Mouse (Mus musculus) c-Kit-positive CD71-negative TER-119-negative erythroid progenitor cells, embryonic 14.5 days (primary cell): ENCODE results near the gene Six1.

ENCODE experiments used
- DNase-seq: peaks from one replicate; pipeline ENCODE4 v3.0.0-alpha.2; 2013; ENCODE audit warnings: low read depth

The Six1 gene

DNA sequence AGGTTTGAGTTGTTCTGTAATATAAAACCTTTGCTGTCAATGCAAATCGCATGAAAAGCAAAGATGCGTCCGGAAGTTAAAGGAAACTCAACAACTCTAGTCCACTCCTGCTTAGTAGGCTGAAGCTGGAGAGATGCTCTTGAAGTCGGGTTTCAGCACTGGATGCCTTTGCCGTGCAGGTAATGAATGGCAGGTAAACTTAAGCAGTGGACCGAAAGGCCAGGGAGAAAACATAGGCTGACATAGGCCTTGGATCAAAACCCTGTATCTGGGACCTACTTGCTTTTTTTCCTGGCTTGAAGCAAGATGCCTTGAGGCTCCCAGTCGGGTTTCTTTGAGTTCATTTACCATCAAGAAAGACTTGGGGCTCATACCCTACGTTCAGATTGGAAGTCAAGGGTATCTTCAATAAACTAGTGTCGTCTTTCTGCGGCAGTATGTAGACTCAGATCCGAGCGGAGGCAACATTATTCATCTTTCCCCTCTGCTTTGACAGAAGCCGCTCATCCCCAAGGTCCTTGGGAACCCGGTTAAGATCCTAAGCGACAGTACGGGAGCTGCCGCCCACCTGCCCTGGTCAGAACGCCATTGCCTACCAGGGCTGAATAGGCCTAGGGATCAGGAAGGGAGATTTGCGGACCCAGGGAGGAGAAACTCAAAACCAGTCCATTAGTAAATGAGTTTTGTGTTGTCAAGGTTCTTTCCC is 4.0 kb downstream of the Six1 start:
- DNase-seq = no peak

DNA sequence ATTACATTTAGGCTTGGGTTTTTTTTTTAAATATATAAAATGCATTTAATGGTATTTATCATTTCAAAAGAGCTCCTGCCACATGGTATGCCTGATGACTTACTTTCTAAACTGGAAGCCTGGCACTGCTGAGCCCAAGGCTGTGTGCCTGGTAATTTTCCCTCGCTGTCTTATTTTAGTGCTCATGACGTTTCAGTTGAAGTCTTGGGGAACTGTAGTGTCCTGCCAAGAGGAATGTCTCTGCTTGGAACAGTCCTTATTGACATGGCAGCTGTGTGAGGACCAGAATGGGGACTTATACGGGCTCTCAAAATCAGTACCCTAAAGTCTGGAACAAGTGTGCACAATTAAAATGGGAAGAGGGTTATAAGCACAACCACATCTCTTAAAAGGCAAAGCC is 5.2 kb downstream of the Six1 start:
- no peak for DNase-seq

DNA sequence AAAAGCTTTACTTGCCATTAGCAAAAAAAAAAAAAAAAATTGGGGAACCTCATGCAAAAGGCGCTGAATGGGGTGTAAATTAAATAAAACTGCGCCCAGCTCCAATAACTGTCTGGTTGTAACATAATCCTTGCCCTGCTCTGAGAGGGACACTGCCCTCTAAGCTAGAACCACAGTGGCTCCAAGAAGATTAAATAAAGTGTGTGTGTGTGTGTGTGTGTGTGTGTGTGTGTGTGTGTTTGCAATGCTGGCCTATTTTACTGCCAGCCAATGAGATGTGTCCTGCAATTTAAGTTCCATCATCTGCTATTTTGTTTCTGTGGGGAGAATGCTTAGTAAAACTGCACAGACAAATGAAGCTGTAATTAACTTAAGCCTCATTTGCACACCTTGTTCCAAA is 6.1 kb downstream of the Six1 start:
- DNase-seq = no peak

DNA sequence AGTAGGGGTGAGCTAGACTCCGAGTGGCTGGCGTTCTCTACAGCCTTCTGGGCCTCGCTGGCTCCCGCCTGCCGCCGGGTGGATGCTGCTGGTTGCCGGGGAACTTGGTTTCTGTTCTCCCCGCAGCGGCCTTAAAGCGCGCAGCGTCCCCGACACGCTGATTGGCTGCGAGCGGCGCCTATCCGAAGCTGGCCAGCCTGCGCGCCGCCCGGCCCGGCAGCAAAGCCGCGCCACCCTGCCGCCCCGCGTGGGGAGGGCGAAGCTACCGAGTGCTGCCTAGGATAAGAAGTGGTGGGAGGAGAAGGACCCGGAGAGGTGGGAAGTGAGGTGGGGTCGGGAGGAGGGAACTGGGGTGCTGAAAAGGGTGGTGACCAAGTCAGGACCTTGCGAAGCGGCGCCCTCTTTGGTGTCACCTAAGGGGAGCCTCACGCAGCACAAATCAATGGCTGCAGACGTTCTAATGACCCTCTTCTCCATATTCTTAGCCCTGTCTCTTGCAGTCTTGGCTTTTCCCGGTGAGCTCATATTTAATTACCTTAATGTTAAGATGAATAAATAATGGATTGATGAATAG is 7.0 kb downstream of the Six1 start:
- no peak for DNase-seq

DNA sequence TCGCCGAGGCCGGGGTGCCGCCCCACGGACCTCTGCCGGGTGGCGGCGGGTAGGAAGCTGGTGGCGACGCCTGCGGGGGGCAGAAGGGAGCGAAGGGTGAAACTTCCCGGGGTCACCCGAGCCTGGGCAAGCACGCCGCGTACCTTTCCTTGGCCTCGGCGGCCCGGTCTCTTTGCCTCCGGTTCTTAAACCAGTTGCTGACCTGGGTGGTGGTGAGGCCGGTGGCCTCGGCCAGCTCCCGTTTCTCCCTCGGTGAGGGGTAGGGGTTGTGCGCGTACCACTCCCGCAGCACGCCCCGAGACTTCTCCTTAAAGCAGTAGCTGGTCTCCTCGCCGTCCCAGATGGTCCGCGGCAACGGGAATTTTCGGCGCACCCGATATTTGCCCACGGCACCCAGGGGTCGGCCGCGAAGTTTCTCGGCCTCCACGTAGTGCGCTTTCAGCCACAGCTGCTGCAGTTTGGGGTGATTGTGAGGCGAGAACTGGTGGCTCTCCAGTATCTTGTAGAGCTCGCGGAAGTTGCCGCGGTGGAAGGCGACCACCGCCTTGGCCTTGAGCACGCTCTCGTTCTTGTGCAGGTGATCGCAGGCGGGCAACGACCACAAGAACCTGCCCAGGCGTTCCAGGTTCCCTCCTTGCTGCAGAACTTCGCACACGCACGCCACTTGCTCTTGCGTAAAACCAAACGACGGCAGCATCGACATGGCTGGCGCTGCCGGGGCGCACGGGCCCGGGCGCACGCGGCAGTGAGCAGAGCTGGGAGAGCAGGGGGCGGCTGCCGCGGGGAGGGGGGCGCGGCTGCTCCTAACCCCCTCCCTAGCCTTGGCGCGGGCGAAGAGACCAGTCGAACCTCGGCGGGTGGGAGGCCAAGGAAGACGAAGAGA is 7.7 kb downstream of the Six1 start:
- no peak for DNase-seq

DNA sequence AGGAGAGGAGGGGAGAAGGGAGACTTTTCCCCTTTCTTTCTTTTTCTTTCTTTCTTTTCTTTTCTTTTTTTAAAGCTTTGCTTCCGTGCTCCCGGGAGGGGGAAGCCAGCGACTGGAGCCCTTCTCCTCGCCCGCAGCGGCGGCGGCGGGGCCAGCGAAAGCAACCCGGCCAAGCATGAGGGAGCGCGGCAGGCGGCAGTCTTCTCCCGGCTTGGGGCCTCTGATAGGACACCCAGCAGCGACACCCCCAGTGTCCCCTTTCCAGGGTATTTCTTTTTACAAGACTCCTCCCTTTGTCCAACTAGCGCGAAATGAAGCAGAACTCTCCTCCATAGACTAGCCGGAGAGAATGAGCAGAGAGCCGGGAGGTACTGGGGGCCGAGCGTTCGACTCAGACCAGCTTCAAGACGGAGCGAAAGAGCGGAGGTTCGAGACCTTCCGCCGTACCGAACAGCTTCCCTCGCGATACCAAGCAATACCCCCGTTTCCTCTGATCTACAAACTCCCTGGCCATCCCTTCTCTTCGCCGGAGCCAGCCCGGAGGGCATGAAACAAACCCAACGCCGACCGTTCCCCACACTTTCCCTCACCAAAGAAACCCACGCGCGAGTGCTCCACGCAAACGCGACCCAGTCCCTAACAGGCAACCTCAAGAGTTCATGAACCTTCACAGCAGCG is 8.5 kb downstream of the Six1 start:
- DNase-seq = no peak

DNA sequence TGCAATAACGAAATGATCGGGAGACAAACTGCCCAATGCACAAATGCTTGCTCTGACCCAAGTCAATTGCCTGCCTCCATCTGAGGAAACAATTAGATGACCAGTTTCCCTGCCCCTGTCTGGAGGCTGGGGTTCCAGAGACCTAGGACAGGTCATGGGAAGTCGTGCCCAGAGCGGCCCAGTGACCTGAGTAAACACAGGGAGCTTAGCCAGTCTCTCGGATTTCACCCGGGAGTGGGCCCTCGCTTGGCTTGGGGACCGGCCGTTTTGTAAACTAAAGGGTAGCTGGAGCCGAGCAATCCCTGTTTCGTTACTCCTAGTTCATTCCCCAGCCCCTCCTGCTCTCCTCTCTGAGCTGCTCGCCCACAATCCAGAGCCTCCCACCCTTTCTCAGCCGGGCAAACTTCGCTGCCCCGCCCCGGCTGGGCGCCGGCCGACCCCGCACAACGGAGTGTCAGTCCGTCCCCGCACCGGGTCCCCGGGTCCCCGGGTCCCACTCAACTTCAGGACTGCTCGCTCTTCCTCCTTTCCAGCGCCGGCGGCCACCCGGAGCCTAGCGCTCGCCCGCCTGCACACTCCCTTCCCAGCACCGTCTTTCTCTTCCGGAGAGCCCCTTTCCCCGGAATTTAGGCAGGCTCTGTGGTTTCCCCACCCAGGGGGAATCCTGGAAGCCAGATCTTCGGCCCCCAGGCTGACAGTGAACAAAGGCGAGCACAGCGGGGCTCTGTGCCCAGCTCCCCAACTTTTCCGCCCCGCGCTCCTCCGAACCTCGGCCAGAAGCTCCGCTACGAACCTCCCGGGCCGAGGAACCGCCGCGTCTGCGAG is 9.3 kb downstream of the Six1 start:
- DNase-seq = no peak

DNA sequence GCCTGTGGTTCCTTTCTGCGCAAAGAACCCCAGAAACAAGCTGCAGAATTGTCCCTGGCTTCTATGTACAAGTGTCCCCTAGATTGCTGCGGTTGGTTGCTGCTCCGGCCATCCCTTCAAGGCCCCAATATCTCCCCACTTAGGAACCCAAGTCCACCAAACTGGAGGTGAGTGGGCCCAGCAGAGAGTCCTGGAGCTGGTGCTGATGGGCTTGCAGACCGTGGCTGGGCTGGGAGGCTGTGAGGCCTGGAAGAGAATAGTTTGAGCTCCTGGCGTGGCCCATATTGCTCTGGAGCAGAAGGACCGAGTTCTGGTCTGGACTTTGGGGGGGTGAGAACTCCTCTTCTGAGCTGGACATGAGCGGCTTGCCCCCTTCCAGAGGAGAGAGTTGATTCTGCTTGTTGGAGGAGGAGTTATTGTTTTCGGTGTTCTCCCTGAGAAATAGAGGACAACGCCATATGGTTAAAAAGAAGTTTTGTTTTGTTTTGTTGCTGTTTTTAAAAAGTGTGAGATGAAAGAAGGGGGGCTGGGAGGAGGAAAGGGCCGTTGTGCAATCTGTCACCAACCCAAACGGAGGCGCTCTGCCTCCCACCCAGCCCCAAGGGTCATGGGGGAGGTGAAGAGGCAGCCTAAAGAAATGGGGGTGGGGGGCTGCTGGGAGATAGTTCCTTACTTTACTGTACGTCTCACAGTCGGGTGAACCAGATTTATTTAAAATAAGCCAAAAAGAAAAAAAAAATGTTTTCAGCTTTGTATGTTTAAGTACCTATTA is 10.1 kb downstream of the Six1 start:
- DNase-seq = no peak

DNA sequence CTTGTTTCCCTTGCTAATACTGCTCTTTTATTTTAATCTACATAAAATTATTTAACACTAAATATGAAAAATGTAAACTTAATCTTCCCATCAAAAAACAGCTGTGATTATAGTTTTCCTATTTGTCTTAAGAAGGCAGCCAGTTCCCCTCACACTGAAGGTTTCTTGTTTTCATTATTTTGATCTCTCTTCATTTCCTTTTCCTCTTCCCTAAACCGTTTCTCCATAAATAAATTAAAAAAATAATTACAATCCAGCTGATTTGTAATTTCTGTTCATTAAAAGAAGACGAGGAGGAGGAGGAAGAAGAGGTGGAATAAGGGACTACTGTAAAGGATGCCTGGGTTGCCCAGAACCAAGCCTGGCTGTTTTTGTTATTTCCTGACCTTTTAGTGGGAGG is 10.8 kb downstream of the Six1 start:
- DNase-seq = no peak

DNA sequence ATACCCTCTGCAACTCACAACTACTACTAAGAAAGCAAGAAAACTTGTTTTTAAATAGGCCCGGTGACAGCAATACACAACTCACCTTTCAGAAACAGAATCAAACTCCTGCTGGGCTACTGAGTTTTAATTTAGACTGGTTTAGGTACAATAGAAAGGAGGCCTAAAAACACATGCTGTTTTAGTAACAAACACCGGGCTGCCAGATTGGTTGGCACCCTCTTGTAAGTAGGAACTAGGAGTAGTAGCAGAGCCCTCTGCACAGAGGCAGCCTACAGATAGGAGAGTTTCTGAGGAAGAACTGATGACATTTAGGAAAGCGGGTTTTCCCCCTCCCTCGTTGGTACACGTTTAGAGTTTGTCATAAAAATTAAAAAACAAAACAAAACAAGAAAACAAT is 11.3 kb downstream of the Six1 start:
- DNase-seq = no peak

DNA sequence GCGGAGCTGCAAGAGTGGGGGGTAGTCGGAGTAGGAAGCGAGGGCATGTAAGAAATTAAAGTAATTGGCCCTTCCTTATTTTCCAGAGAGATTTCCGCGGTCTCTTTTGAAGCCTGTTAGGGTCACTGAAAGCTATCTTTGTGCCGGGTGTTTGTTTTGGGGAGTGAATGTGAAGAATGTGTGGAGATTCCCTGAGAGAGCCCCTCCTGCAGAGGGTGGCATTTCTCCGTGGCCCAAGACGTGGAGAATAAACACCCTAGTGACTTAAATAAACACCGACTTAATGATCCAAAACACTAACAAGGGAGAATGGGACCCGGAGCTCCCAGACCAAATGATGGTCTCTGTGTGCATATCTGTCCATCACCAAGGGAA is 12.4 kb downstream of the Six1 start:
- no peak for DNase-seq

DNA sequence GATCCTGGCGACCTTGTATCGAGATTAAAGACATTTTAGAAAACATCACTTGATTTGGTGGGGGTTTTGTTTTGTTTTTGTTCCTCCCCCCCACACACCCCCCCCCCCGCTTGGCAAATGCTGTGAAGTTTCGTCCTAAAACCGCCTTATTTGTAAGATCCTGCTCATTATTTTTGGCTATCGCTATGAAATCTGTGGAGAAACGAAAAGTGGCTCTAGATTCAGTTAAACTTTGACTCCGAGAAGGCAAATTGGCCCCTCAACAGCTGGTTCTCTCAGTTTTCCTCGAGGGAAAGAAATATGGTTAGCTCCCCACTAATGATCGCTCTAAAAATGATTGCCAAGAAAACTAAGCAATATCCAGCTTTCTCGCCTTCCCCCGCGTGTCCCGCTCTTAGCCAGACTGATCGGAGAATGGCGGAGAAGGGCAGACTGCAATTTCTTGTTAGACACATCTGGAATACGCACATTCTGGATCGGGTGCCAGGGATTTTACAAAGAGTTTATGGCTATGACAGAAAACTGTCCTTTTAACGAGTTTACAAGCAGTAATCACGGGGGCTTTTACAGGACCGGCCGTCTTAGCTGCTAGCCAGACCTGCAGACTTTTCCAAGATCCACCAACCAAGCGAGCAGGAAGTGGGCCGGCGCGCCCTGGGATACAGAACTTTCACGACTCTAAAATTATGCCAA is 13.0 kb downstream of the Six1 start:
- no peak for DNase-seq

DNA sequence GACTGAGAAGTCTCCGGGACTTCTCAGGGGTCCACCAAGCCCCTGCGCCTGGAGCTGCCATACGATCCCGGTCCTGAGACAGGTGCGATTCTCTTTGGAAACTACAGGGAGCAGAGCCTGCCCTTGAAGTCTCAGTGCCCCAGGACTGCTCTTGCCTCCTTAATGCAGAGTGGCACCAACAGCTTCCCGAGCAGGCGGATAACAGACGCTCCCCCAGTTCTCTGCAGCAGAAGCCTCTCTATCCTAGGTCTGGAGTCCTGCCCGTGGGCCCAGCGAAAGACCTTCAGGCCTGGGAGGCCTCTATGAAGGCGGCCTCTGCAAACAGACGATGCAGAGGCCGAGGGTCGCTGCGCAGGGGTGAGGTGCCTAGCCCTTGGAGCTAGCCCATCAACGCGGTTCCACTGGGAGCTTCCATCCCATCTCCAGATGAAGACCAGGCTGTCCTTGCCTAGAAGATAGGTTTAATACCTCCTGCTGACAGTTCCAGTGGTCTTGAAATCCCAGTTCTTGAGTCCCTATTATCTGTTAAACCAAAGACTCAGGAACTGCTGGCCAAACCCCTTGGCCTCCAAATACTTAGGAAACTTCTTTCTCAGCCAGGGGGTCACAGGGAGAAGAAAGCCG is 13.6 kb downstream of the Six1 start:
- no peak for DNase-seq

DNA sequence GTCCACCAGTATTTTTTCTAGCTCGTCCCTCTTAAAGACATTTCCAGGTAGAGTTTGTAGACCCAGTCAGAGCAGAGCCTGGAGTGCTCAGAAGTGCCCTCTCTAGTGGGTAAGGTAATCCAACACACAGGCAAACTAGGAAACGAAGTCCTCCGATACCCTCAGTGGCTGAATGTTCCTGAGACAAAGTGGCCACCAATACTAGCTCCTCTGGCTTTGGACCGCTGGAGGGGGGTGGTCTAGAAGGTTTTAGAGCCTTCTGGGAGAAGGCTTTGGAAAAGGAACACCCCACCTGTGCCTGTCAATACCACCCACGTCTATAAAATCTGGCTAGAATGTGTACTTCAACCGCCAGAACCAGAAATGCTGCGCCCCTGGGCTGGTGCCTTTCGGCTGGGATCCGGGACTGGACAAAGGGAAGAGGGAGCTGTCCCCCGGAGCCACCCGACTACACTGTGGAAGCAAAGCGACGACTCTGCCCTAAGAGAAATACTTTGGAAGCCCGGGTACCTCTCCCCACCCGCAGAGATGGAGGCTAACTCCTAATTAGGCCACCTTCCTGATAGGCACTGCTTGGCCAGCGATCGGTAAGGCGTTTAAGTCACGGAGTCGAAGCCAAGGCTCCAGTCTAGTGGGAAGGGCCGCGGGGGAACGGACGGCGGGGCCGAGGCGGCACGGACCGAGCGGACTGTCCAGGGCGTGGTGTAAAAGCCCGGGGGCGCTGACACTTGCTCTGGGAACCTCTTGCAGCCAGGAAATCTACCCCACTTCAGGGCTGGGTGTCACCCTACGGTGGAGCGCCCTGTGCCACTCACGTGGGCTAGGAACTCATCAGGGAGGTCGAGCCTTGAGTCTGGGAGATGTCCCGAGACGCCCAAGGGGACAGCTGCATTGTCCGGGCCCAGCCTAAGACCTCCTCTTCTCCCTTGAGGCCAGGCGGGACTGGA is 14.4 kb downstream of the Six1 start:
- no peak for DNase-seq

DNA sequence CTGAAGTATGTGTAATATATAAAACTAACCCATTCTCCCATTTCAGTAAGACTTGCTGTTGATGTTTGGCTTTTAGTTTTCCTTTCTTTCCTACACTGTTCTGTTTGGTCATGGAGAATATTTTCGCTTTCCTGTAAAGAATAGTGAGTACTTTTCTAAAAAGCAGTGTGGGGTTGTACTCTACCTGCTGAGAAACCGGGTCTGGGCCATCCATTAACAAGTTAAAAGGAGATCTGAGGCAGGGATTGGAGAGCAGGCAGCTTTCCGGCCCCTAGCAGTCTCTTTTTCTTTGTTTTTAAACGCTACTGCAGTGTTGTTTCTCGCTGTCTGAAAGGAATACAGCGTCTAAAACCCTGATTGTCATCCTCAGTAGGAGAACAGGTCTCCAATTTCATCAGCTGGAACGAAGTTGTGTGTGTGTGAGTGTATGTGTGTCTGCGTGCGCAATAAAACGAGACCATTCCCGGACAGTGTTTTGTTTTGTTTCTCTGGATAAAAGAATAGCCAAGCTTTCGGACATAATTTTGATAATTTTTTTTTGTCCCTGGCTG is 15.2 kb downstream of the Six1 start:
- DNase-seq = no peak

DNA sequence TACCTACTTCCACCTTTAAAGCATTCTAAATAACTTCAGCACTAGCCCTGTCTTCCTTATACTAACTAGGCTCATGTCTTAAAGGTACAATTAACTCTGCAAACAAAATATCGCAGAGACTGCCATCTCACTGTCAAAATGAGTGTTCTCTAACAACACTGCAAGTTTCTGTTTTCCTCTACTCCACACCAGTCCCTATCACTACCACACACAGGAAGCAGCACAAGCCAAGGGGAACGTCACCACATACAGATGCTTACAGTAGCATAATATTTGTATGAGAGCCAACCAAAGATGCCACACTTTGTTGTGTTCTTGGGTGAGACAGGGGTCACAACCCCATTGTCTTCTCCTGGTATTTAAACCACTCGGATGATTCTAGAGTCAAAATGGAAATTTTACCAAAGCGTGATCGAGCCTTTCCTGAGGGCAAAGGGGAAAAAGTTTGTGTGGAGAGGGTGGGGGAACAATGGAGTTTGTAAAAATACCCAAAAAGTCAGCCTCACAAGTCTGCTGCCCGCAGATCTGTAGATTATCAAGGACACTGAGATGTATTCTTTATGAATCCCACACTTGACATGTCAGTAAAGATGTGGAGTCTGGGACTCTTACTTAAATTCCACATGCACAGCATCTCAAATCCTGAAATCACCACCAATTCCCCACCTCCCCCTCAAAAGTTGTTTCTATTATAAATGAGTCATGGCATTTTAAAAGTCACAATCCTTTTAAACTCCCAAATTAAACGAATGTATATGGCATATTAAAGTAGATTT is 16.1 kb downstream of the Six1 start:
- DNase-seq = no peak
